Mouse (Mus musculus) liver, adult (tissue): ENCODE results near the gene Sumo3.

ENCODE experiments used
- GATA4 ChIP-seq: IDR thresholded peaks from 2 replicates; pipeline ENCODE4 v1.6.1; 2014; ENCODE audit warnings: mild to moderate bottlenecking, low read length; ENCODE audit not compliant: insufficient replicate concordance

The Sumo3 gene

DNA sequence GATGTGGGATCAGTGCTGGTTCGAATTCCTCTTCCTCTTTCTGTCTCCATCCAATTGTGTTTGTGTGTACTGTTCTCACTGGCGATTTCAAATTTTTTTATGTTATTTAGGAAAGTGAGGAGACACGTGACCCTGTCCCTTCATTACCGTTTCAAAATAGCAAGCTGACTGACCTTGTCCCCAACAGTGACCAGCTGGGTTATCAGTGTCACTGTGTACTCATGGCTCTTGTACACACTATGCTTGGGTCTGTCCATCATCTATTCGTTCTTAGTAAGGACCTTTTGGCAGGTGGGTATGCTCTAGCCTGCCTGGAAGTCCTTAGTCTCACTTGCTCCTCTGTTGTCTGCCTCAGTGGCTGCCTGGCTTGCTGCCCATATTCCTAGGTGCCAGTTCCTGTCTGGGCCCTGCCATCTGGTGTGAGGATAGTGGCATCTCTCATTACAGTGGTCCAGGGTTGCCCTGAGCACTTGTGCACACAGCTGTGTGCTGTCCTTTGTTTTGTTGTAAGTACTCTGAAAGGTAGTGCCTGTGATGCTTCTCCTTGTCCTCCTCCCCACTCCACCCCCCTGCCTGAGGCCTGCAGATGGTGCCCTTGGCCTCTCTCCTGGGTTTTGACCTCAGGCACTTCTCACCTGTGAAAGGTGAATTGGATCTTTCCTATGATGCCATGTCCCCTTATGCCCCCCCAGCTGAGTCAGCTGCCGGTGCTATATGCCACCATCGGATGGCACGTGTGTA is 4.5 kb downstream of the Sumo3 start:
- TF ChIP-seq GATA4, result peak; percentile 78; the same call in 1 of the 2 replicates

DNA sequence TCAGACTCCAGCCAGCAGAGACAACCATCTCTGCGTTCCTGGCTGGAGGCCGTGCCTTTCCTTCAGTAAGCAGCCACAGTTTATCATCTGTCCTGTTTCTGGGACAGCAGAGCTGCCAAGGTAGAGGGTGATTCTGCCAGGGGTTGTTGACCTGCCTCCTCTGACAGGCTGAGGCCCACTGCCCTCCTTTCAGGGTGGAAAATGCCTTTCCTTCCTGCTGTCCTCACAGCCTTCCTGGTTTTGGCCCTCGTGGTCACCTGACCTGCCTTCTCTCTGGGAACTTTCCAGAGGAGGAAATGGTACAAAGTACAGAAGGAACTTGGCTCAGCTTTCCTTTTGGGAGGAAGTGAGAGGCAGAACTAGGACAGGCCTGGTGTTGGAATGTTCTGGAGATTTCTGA is 7.5 kb downstream of the Sumo3 start:
- peak; percentile 78; the same call in 1 of the 2 replicates for TF ChIP-seq GATA4

DNA sequence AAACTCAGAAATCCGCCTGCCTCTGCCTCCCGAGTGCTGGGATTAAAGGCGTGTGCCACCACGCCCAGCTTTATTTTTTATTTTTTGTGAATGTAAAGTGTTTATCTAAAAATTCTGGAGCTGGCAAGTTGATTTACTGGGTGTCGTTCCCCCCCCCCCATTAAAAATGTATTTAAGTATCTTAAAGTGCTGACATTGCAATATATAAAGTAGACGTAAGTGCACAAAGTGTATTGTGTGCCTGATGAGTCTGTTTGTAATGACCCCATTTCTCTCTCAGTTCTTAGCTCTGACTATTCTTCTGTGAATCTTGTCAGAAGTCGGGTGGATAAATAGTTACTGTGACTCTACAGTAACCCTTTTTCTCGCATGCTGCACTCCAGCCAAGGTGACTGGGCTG is 9.8 kb downstream of the Sumo3 start:
- TF ChIP-seq GATA4, result no peak

DNA sequence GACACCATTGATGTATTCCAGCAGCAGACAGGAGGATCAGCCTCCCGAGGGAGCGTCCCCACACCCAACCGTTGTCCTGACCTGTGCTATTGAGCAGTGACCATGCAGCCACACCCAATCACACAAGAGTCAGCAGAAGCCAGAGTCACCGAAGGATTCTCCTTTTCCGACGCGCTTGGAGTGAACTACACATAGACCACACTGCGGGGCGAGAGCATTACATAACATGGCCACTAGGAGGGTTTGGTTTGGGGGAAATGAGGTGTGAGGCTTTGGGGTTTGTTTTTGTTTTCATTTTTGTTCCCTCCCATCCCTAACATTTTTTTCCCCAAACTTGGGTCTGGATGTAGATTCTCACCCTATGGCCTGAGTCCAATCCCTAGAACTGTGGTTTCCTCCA is 10.3 kb downstream of the Sumo3 start:
- TF ChIP-seq GATA4, result no peak

DNA sequence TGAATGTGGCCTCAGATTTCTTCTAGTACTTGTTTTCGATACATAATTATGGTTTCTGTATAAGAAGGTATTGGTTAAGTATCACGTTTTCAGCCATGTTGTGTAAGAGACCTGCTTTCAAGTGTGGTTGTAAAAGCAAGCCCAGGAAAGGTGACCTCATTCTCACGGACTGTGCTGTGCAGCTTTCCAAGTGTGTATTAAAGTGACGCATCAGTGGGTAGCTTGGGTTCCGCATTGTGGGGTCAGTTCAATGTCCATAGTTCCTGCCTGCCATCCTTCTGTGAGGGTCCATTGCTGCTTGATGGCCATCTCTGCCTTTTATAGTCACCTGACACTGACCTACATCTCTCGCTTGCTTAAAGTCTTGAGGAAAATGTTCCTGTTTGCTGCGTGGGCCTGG is 11.0 kb downstream of the Sumo3 start:
- no peak for TF ChIP-seq GATA4

DNA sequence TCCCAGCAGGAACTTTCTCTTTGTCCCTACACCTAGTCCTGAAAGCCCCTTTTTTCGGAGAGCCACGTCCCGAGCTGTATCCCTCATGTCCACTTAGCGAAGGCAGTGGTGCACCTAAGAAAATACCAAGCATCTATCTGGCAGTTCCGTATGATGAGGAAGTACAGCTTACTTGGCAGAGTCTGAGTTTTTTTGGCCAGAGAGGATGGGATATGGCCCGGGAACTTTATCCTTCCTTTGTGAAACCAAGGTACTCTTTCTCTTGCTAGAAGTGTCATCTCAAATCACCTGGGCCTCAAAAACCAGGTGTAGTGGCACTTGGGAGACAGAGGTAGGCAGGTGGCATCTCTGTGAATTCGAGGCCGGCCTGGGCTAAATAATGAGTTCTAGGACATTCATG is 15.6 kb downstream of the Sumo3 start:
- no peak for TF ChIP-seq GATA4

DNA sequence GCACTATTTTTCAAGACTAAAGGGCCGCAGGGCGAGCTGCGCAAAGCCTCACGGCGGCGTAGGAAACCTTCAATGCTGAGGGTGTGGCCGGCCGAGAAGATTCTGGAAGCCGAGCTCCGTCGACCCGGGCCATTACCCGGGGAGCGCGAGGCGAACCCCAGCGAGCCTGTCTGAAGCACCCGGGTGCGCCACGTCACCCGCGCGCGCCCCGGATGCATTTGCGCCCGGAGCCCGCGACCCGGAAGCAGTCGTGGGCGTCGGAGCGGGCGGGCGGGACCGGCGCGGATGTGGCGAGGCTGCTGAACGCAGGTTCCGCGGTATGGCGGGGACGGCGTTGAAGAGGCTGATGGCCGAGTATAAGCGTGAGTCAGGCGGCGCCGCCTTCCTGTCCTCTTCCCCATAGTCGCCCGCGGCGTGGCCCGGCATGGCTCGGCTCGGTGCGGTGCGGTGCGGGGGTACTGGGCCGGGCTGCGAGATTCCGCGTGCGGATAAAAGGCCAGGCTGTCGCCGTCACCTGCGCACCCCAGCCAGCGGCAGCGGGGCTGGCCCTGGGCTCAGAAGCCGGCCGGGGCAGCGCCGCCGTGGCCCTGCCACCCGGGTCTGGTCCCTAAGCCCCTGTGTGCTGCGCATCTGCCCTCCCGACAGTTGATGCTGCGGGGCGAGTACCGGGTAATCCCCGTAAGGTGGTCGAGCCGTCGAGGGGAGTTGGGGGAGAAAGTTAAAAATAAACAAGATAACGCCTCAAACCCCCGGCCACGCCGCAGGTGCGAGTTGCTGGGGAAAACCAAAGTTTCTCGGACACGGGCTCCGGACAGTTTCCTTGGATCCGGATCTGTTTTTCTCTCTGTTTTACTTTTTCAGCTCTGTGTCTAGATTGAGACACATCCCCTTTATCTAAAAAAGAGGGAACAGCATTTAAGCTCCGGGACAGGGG is 16.4 kb downstream of the Sumo3 start, which contains the start of gene Ube2g2:
Ube2g2 (plus strand) TSS at position 221 of the 934 bp plus-strand sequence.
- peak; percentile 26; the same call in 1 of the 2 replicates for TF ChIP-seq GATA4

DNA sequence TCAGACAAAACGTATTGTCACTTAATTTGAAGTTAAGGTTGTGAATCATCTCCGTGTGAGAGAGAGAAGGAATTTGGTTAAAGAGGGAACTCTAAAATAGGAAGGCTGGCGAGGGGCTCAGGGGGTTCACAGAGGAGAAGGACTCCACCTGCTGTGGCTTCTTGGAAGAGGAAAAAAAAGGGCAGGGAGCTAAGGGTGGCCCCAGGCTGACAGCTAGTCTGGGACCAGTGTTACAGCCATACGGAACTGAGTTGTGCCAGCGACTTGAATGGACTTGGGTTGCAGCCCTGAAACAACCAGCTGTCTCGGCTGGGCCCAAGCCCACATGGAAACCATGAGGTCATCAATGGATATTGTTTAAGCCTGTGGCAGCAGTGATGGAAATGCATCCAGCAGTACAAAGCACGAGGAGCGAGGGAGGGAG is 17.2 kb downstream of the Sumo3 start:
- TF ChIP-seq GATA4, result no peak

DNA sequence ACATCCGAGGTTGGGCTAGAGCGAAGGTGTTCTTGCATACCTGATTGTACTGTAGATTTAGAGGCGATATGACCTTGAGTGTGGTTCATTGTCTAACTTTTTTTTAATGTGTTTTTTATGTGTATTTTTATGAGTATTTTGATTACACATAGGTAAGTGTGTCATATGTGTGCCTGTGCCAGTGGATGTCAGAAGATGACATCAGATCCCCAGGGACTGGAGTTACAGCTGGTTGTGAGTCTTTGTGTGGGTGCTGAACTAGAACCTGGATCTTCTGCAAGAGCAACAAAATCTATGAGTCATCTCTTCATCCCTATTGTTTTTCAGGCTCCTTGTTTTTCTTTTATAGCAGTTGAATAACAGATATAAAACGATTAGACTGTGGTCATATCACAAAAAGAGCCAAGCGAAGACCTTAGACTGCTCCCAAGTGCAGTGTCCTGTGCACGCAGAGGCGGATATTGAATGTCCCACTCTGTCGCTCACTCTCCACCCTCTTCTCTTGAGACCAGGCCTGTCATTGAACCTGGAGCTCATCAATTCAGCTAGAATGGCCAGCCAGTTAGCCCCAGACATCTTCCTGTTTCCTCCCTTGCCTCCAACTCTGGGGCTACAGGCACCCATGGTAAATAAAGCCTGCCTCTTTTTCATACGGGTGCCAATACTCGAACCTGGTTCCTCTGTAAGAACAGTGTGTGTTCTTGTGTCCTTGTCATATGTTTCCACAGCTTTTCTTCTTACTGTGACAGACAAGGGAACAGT is 17.9 kb downstream of the Sumo3 start:
- TF ChIP-seq GATA4, result no peak

DNA sequence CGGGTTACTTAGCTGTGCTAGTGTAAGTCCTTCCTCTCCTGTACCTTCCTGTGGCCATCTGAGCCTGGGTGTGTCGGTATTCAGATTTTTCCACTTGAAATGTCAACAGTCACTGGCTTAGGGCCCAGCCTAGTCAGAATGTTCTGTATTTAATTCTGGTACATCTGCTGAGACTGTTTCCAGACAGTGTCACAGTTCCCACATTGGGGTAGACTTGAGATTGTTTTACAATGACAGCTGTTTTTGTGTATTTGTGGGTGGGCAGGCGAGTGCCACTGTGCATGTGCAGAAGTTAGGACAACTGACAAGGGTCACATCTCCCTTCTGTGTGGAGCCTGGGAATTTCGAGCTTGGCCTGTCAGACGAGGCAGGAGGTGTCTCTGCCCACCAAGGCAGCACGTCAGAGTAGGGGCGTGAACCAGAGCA is 18.7 kb downstream of the Sumo3 start:
- no peak for TF ChIP-seq GATA4

DNA sequence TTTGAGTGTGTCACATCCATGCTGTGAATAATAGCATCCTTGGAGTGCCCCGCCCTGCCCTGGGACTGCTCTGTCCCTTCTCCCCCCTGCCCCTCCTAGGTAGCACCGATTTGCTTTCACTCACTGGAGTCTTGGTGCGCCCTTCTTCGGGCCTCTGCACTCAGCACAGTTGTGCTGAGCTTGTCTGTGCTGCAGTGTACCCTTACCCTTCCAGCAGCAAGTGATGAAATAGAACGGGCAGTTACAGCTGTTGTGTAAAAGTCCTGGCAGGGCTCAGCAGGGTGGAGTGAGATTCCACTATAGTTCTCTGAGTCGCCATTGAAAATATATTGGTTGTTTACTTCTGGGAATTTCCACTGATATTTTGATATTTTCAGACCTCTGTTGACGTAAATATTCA is 20.1 kb downstream of the Sumo3 start:
- TF ChIP-seq GATA4, result no peak

DNA sequence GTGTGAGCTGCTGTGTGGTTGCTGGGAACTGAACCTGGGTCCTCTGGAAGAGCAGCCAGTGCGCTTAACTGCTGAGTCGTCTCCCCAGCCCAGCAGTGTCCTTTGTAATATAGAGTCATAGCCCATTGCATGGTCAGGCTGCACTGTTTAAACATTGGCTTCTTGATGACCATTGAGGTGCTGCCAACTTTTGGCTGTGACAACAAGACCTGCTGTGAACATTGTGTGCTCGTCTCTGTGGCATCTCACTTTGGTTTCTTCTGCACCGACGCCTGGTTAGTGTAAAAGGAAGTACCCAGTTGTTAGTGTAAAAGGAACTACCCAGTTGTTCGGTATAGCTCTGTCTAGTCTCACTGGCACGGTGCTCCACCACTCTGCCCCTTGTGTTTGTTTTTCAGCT is 20.7 kb downstream of the Sumo3 start:
- TF ChIP-seq GATA4, result no peak

DNA sequence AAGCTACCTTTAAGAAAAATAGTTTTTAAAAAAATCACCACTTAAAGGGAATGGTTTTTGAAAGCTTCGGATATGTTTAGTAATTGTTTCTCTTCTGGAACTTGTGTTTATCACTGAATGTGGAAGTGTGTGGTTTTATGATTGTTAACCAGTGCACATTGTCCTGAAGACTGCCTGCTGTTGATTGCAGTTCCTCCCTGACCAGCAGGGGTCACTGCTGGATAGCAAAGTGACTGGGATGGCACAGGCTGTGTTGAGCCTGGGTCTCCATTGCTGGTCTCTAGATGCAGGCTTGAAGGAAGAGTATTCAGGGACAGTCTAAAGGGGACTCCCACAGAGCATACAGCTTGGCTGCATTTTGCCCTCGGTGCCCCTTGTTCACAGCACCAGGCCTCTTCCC is 21.6 kb downstream of the Sumo3 start:
- no peak for TF ChIP-seq GATA4

DNA sequence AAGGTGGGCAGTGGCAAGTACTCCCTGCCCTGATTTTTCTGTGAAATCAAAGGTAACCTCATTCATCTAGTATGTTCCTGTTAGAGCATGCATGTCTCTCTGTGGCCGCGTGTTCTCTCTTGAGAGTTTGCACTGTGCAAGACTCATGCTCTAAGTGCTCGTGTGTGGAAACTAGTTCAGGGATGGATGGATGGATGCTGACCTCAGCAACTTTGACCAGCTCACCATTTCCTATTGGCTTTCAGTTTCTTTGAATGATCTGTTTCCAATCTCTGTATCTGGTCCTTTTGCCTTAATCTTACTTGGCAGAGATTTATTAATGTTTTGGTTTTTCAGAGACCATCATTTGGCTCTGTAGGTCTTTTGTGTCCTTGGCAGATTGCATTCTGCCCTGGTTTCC is 23.3 kb downstream of the Sumo3 start:
- no peak for TF ChIP-seq GATA4

DNA sequence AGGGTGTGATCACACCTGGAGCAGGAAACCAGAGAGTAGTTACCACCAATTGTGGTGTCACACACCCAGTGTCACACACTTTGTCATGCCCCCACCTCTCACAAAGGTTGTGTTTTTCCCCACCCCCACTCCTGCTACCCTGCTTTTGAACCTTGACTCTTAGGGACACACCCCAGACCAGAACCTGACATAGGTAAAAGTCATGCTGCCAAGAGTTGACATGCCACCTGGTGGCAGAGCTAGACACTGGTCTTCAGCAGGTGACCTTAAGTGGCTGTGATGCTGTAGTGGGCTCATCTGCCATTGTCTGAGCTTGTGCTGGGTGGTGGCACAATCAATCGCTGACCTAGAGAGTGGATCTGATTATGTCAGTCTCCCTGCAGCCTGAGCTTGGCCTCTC is 24.1 kb downstream of the Sumo3 start:
- TF ChIP-seq GATA4, result no peak
